In the genomic region with DNA sequence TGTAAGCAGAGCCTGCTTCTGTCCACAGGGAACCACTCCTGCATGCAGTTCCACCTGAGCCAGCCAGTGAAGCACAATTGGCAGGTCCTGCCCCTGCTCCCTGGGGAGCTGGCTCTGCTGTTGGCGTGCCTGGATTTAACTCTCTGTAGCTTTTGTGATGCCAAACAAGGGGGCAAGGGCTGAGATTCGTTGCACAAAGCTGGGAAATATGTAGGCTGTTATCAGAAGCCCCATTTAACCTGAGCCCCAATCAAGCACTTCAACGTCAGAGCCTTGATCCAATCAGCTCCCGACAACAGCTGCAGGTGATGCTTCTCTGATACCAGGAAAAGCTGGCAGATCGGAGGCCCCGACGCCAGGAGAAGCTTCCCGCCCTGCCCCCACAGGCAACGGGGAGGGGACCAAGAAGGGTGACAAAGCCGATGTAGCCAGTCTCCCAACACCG, we compare ENCODE assay signal across 8 mouse cellular contexts. TPM values are rescaled to one million over a fixed set of nuclear protein-coding genes. Genes with fewer than 3 reads are reported as not detected.
DNase-seq lines count a peak whose midpoint lies in the region; ATAC-seq and TF ChIP-seq lines count a peak whose summit lies in the region.

No protein-coding gene starts in this region.

- peak; percentile 58 to 74 for DNase-seq in left cerebral cortex, adult 18-20 months (ENCODE audit: low spot score in 2 of 2)
- DNase-seq in left cerebral cortex, adult 11 months (ENCODE audit: low spot score): no peak
- DNase-seq in left cerebral cortex, adult 2 months (ENCODE audit: extremely low spot score in 1 of 2, low spot score in 2 of 2): peak; percentile 64 to 74
- DNase-seq in right cerebral cortex, adult 2 months (ENCODE audit: low spot score in 2 of 2): peak; percentile 69 to 76
- DNase-seq in thymus, adult 2 months: no peak
- no peak for DNase-seq in lung, postnatal 14 days

- WGBS in forebrain, embryonic 15.5 days: 3% methylated on average over 11 of the region's 11 CpGs
- WGBS in thymus, adult 2 months: 8% methylated on average over 11 of the region's 11 CpGs

- H3K9ac ChIP-seq in forebrain, embryonic 15.5 days (replicated peaks): peak overlapping the region; percentile 69

- intact Hi-C loops in left cerebral cortex, adult 2 months (cut with DNase I): no loop called here

- no peaks in the 10 kb centered on the region for H3K27me3 ChIP-seq in forebrain, embryonic 15.5 days
- H3K27me3 ChIP-seq in thymus, adult 2 months (ENCODE audit: control insufficient read depth, insufficient read depth, low read length): no peaks in the 10 kb centered on the region; the same call in 1 of the 2 replicates

- H3K4me2 ChIP-seq in forebrain, embryonic 15.5 days (replicated peaks): peak overlapping the region; percentile 75

- no peaks in the 10 kb centered on the region for H3K36me3 ChIP-seq in forebrain, embryonic 15.5 days
- H3K36me3 ChIP-seq in thymus, adult 2 months (ENCODE audit: control insufficient read depth, insufficient read depth, low read length): no peaks in the 10 kb centered on the region

- peak overlapping the region; percentile 88 for H3K27ac ChIP-seq in forebrain, embryonic 15.5 days (replicated peaks)
- peak overlapping the region; percentile 67 for H3K27ac ChIP-seq in left cerebral cortex, adult 2 months
- H3K27ac ChIP-seq in thymus, adult 2 months (ENCODE audit: control insufficient read depth, insufficient read depth, low read length): no peak overlapping the region

- peaks cover 72% of the 10 kb centered on the region for H3K4me1 ChIP-seq in forebrain, embryonic 15.5 days
- H3K4me1 ChIP-seq in thymus, adult 2 months (replicated peaks; ENCODE audit: control insufficient read depth, insufficient read depth, low read length): no peaks in the 10 kb centered on the region

- H3K4me3 ChIP-seq in forebrain, embryonic 15.5 days: peak overlapping the region; percentile 76
- peak overlapping the region; percentile 53 for H3K4me3 ChIP-seq in left cerebral cortex, adult 2 months
- H3K4me3 ChIP-seq in thymus, adult 2 months (ENCODE audit: control insufficient read depth, insufficient read depth, low read length): no peak overlapping the region

- ATAC-seq in forebrain, embryonic 15.5 days (replicated peaks): peak; percentile 67
- ATAC-seq in granulocyte monocyte progenitor cell, adult 5-6 weeks (replicated peaks; ENCODE audit: poor library complexity, severe bottlenecking): no peak

- no peak for TF ChIP-seq CTCF in left cerebral cortex, adult 2 months (IDR thresholded peaks at IDR 0.05)
- no peak for TF ChIP-seq CTCF in thymus, adult 2 months (IDR thresholded peaks at IDR 0.05; ENCODE audit: borderline replicate concordance, control insufficient read depth, extremely low read depth, insufficient read depth, low read length, poor library complexity)

- H3K9me3 ChIP-seq in forebrain, embryonic 15.5 days: no peaks in the 10 kb centered on the region

- TF ChIP-seq POLR2A in thymus, adult 2 months (IDR thresholded peaks at IDR 0.05; ENCODE audit: control insufficient read depth, extremely low read depth, insufficient read depth, low read length, poor library complexity): no peak

RNA-seq across cellular contexts. Expression of a gene that starts 2.5 kb away (rescaled TPM):
- 100 to 1,000 TPM; 128 to 134 TPM for total RNA-seq in left cerebral cortex, adult 18-20 months (2021)
- polyA plus RNA-seq in forebrain, embryonic 15.5 days (2015; fragmentation: Nextera tagmentation; extraction: Ambion mirVana): 51.5 and 59.0 TPM in 2 replicates
- 100 to 1,000 TPM; 155 to 161 TPM for total RNA-seq in left cerebral cortex, adult 2 months (2021)
- polyA plus RNA-seq in thymus, adult 2 months (2012; rRNA removed): 2.0 and 2.1 TPM in 2 replicates
- total RNA-seq in granulocyte monocyte progenitor cell, adult 5-6 weeks (2014; fragmentation: Nextera tagmentation): not detected in 2 replicates
- not detected in 2 replicates for total RNA-seq in granulocyte monocyte progenitor cell, adult 5-6 weeks (2017)

Comparison
In these comparisons a context has a peak if more than half of its experiments do, and no peak if none do; other contexts are left out.
1. DNase-seq: peak in left cerebral cortex, adult 18-20 months (2 of 2), left cerebral cortex, adult 2 months (2 of 2) and right cerebral cortex, adult 2 months (2 of 2); none in left cerebral cortex, adult 11 months (single experiment), thymus, adult 2 months (single experiment) and lung, postnatal 14 days (single experiment).
2. RNA of a gene that starts 2.5 kb away (total RNA-seq): 155 to 161 TPM in left cerebral cortex, adult 2 months and 128 to 134 TPM in left cerebral cortex, adult 18-20 months; not detected in granulocyte monocyte progenitor cell, adult 5-6 weeks; every median in the first group is over 100 times any median in the second.